Mouse (Mus musculus): ENCODE data around the gene Ifitm10. TPM values are rescaled to one million over a fixed set of nuclear protein-coding genes. Genes with fewer than 3 reads are reported as not detected.
"Not testable (repeated sequence)": the region's sequence is repeated elsewhere in the genome, so short reads cannot be mapped to it uniquely, and the experiment has no call there.

Ifitm10 gene
- polyA plus RNA-seq, 1 experiment from 2014 or later, result 2.2 TPM

DNA sequence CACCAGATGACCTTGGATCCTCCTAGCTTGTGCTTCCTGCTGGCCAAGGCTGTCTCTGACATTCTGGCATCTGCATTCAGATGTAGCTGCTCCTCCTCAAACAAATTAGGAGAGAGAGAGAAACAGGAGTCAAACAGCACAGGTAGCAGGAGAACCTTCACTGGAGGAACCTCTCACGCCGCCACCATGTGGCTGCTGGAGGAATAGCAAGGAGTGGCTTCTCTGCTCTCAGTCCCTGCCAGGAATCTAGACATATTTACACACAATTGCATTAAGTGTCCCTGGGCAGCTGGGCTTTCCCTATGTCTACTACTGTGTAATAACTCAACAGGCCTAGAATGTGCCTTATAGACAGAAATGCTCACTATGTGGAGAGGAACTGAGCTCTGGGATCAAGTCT is 79.7 kb downstream of the Ifitm10 start:
- TF ChIP-seq CTCF (IDR thresholded peaks at IDR 0.05; ENCODE audit: low read depth), result peak; percentile 67
- not testable (repeated sequence) for H3K27me3 ChIP-seq (ENCODE audit: insufficient read depth, low read length); H3K36me3 ChIP-seq (replicated peaks; ENCODE audit: insufficient read depth, low read length); H3K4me1 ChIP-seq (ENCODE audit: insufficient read depth); H3K9me3 ChIP-seq (ENCODE audit: low read length); H3K27ac ChIP-seq (ENCODE audit: low read depth); H3K4me3 ChIP-seq (ENCODE audit: low read depth, low read length); H3K9ac ChIP-seq (replicated peaks); H3K4me2 ChIP-seq (ENCODE audit: low read depth, low read length)
- ATAC-seq (peak; percentile 17; the same call in 1 of the 2 replicates), DNase-seq (peak; percentile 59)
- 3% methylated on average over 2 of the region's 2 CpGs for WGBS (ENCODE audit: insufficient replicate concordance)

DNA sequence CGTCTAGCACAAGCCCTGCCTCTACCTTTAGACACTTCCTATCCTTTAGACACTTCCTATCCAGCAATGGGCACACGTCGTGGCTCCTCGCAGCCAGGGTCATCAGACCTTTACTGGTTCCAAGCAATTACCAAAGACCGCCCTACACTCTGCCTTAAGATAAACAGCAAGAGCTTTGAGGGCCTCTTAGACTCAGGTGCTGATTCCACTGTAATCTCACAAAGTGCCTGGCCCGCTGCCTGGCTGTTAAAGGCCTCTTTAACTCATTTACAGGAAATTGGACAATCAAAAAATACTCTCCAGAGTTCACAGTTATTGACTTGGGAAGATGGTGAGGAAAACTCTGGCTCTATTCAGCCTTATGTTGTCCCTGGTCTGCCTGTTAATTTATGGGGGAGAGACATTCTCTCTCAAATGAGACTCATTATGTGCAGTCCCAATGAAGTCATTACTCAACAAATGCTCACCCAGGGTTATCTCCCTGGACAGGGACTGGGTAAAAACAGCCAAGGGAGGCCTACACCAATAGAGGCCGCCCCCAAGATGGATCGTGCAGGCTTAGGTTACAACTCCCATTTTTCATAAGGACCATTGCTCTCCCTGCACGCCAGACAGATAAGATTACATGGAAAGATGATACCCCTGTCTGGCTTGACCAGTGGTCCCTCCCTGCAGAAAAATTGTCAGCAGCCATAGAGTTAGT is 87.5 kb downstream of the Ifitm10 start:
- H3K4me3 ChIP-seq (ENCODE audit: low read depth, low read length); H3K27ac ChIP-seq (ENCODE audit: low read depth); DNase-seq; ATAC-seq; H3K9me3 ChIP-seq (ENCODE audit: low read length); H3K4me2 ChIP-seq (ENCODE audit: low read depth, low read length); H3K36me3 ChIP-seq (replicated peaks; ENCODE audit: insufficient read depth, low read length); H3K4me1 ChIP-seq (ENCODE audit: insufficient read depth); H3K9ac ChIP-seq (replicated peaks): not testable (repeated sequence)
- WGBS (ENCODE audit: insufficient replicate concordance), result 64% methylated on average over 9 of the region's 9 CpGs
- peaks cover 13% of the 10 kb centered on the region; the same call in 1 of the 2 replicates for H3K27me3 ChIP-seq (ENCODE audit: insufficient read depth, low read length)

DNA sequence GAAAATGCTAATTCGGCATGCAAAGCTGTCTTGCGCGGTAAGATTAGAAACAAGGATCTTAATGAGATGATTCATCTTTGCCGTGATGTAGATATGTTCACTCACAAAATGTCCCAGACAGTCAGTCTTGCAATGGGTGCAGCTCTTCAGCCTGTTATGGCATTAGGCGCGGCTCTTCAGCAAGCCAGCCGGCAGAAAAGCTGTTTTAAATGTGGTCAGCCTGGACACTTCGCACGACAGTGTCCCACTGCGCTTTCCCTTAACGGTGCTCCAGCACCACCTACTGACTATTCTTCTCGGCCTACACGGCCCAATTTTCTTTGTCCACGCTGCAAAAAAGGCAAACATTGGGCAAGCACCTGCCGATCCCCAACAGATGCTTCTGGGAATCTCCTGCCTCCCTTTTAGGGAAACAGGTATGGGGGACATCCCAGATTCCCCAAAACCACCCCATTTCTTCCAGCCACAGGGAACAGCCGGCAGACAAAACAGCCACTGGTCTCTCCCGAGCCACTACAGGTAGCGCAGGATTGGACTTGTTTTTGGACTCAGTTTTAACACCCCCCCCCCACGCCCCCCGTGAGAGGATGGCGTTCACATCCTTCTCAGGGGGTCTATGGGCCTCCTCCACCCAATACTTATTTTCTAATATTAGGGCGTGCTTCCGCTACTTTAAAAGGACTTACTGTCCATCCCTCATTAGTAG is 88.3 kb downstream of the Ifitm10 start:
- Histone ChIP-seq H3K27me3 (ENCODE audit: insufficient read depth, low read length) (peaks cover 13% of the 10 kb centered on the region; the same call in 1 of the 2 replicates), H3K4me1 (ENCODE audit: insufficient read depth) (0 out of 2 replicates have a peak, but pooled peaks cover 5% of the 10 kb centered on the region), H3K4me3 (ENCODE audit: low read depth, low read length) (no peak overlapping the region), H3K4me2 (ENCODE audit: low read depth, low read length) (peak overlapping the region; percentile 75), H3K36me3 (replicated peaks; ENCODE audit: insufficient read depth, low read length) (no peaks in the 10 kb centered on the region), H3K27ac (ENCODE audit: low read depth) (no peak overlapping the region), H3K9ac (replicated peaks) (no peak overlapping the region), H3K9me3 (ENCODE audit: low read length) (no peaks in the 10 kb centered on the region)
- 21% methylated on average over 23 of the region's 23 CpGs for WGBS (ENCODE audit: insufficient replicate concordance)
- ATAC-seq (0 out of 2 replicates have a peak, but pooled peaks have one; percentile 25), DNase-seq (no peak)
- TF ChIP-seq EP300 (IDR thresholded peaks at IDR 0.05; ENCODE audit: low read depth) (no peak), CTCF (IDR thresholded peaks at IDR 0.05; ENCODE audit: low read depth) (peak; percentile 43)

DNA sequence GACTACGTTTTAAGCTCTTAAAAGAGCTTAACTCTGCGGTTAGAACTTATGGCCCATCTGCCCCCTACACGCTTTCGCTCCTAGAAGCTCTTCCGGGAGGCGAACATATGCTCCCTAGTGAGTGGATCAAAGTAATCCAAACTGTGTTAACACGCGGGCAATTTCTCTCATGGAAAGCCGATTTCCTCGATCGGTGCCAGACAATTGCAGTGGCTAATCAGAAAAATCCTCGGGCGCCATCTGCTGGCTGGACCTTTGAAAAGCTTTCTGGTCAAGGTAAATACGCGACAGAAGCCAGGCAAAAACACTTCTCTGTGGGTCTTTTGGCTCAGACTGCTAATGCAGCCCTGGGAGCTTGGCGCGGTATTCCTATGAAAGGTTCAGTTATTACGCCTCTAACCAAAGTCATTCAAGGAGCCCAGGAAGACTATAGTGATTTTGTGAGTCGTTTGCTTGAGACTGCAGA is 88.9 kb downstream of the Ifitm10 start:
- WGBS (ENCODE audit: insufficient replicate concordance), result under 1% methylated on average over 19 of the region's 19 CpGs
- Histone ChIP-seq H3K4me2 (ENCODE audit: low read depth, low read length) (peak overlapping the region; percentile 75), H3K27ac (ENCODE audit: low read depth) (0 out of 2 replicates have a peak overlapping the region, but pooled peaks have one; percentile 9), H3K4me1 (ENCODE audit: insufficient read depth) (0 out of 2 replicates have a peak, but pooled peaks cover 5% of the 10 kb centered on the region), H3K36me3 (replicated peaks; ENCODE audit: insufficient read depth, low read length) (no peaks in the 10 kb centered on the region), H3K9ac (replicated peaks) (peak overlapping the region; percentile 56), H3K9me3 (ENCODE audit: low read length) (no peaks in the 10 kb centered on the region), H3K4me3 (ENCODE audit: low read depth, low read length) (peak overlapping the region; percentile 50), H3K27me3 (ENCODE audit: insufficient read depth, low read length) (peaks cover 13% of the 10 kb centered on the region; the same call in 1 of the 2 replicates)
- ATAC-seq, result peak; percentile 81
- DNase-seq, result peak; percentile 90
- TF ChIP-seq CTCF (IDR thresholded peaks at IDR 0.05; ENCODE audit: low read depth) (peak; percentile 78), EP300 (IDR thresholded peaks at IDR 0.05; ENCODE audit: low read depth) (no peak)

DNA sequence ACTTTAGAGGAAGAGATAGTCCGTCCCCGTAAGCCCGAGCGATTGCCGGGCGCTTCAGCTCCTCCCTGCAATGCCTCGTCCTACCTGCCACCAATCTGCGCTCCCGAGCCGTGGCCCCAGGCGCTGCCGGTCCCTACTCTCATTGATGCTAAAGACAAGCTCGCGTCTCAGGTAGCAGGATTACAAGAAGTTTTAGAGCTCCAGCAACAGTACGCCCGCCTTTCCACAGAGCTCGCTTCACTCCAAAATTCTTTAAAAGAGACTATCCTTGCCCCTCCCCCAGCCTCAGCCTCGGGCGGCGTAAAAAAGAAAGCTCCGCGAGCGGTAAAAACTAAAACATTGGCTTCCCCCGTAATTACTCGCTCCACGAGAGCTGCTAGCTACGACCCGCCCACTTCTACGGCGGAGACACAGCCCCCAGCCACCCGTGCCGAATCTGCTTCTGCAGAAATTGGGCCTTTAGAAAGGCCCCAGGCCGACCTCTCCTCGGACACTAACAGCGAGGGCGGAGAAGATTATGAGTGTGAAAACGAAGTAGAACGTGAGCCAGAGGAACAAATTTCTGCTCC is 89.4 kb downstream of the Ifitm10 start:
- Histone ChIP-seq H3K27me3 (ENCODE audit: insufficient read depth, low read length) (peaks cover 13% of the 10 kb centered on the region; the same call in 1 of the 2 replicates), H3K9me3 (ENCODE audit: low read length) (no peaks in the 10 kb centered on the region), H3K4me1 (ENCODE audit: insufficient read depth) (0 out of 2 replicates have a peak, but pooled peaks cover 5% of the 10 kb centered on the region), H3K4me3 (ENCODE audit: low read depth, low read length) (peak overlapping the region; percentile 50), H3K36me3 (replicated peaks; ENCODE audit: insufficient read depth, low read length) (no peaks in the 10 kb centered on the region), H3K4me2 (ENCODE audit: low read depth, low read length) (peak overlapping the region; percentile 75), H3K9ac (replicated peaks) (peak overlapping the region; percentile 56), H3K27ac (ENCODE audit: low read depth) (0 out of 2 replicates have a peak overlapping the region, but pooled peaks have one; percentile 9)
- peak; percentile 13; the same call in 1 of the 2 replicates for TF ChIP-seq CTCF (IDR thresholded peaks at IDR 0.05; ENCODE audit: low read depth)
- TF ChIP-seq EP300 (IDR thresholded peaks at IDR 0.05; ENCODE audit: low read depth), result no peak
- ATAC-seq (peak; percentile 76), DNase-seq (peak; percentile 57)
- under 1% methylated on average over 38 of the region's 38 CpGs for WGBS (ENCODE audit: insufficient replicate concordance)

DNA sequence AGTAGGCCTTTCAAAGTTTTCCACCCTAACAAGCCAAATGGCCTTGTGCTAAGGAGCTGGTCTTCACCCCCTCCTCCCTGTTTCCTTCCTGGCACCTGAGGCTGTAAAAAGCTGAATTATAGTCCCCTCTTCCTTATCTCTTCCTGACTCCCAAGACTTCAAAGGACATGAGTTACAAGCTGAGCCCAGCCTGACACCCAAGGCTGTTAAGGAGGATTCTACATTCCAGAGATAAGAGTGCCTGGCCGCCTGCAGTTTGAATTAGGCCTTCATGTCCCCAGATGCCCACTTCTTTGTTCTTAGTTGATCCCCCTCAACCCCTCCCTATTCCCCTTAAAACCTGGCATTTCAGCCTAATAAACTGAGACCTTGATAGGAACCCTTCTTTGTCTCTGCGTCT is 90.7 kb downstream of the Ifitm10 start:
- not testable (repeated sequence) for H3K4me1 ChIP-seq (ENCODE audit: insufficient read depth); H3K4me2 ChIP-seq (ENCODE audit: low read depth, low read length); H3K27ac ChIP-seq (ENCODE audit: low read depth); H3K36me3 ChIP-seq (replicated peaks; ENCODE audit: insufficient read depth, low read length); H3K4me3 ChIP-seq (ENCODE audit: low read depth, low read length); ATAC-seq; H3K9ac ChIP-seq (replicated peaks); H3K9me3 ChIP-seq (ENCODE audit: low read length); DNase-seq
- peaks cover 13% of the 10 kb centered on the region; the same call in 1 of the 2 replicates for H3K27me3 ChIP-seq (ENCODE audit: insufficient read depth, low read length)
- WGBS (ENCODE audit: insufficient replicate concordance), result 52% methylated on average over 2 of the region's 2 CpGs
